Mouse (Mus musculus): ENCODE measurements around the gene Fbxl5. TPM values are rescaled to one million over a fixed set of nuclear protein-coding genes. Genes with fewer than 3 reads are reported as not detected.
A peak's percentile ranks its signal among the peaks of the same experiment; 100 is the strongest.

Gene Fbxl5
- total RNA-seq, 2 experiments from 2014 or later, result 89.3 to 91.2 TPM

GRCm38 (mm10) chr5:43836590-43836989, 15.2 kb upstream of the Fbxl5 start:
- DNase-seq (ENCODE audit: low spot score in 2 of 2), result no peak

GRCm38 (mm10) chr5:43827366-43827765, 5.9 kb upstream of the Fbxl5 start:
- DNase-seq (ENCODE audit: low spot score in 2 of 2), result no peak

- no peak for DNase-seq (ENCODE audit: low spot score in 2 of 2)
Measured at GRCm38 (mm10) chr5:43826883-43827282, 5.4 kb upstream of the Fbxl5 start.

- no peak for DNase-seq (ENCODE audit: low spot score in 2 of 2)
Measured at GRCm38 (mm10) chr5:43824580-43824979, 3.1 kb upstream of the Fbxl5 start.

GRCm38 (mm10) chr5:43822824-43823223, 1.4 kb upstream of the Fbxl5 start:
- no peak for DNase-seq (ENCODE audit: low spot score in 2 of 2)

GRCm38 (mm10) chr5:43822199-43822598, 761 bp upstream of the Fbxl5 start:
- DNase-seq (ENCODE audit: low spot score in 2 of 2), result no peak

GRCm38 (mm10) chr5:43820785-43821184, 653 bp downstream of the Fbxl5 start:
- no peak for DNase-seq (ENCODE audit: low spot score in 2 of 2)

GRCm38 (mm10) chr5:43818695-43819094, 2.7 kb downstream of the Fbxl5 start, which contains the start of gene Bst1:
Gene Bst1, plus strand, starts transcription at chr5:43818885.
- DNase-seq (ENCODE audit: low spot score in 2 of 2), result no peak

GRCm38 (mm10) chr5:43815769-43816168, 5.7 kb downstream of the Fbxl5 start:
- DNase-seq (ENCODE audit: low spot score in 2 of 2), result no peak

- DNase-seq (ENCODE audit: low spot score in 2 of 2), result peak in 1 of 2 experiments; percentile 21
Measured at GRCm38 (mm10) chr5:43814536-43814935, 6.9 kb downstream of the Fbxl5 start.

- DNase-seq (ENCODE audit: low spot score in 2 of 2), result no peak
Measured at GRCm38 (mm10) chr5:43810427-43811062, 10.9 kb downstream of the Fbxl5 start.

- DNase-seq (ENCODE audit: low spot score in 2 of 2), result peak; percentile 71 to 81
Measured at GRCm38 (mm10) chr5:43807744-43808696, 13.4 kb downstream of the Fbxl5 start.

GRCm38 (mm10) chr5:43806914-43807313, 14.5 kb downstream of the Fbxl5 start:
- DNase-seq (ENCODE audit: low spot score in 2 of 2), result no peak

GRCm38 (mm10) chr5:43806340-43806739, 15.1 kb downstream of the Fbxl5 start:
- DNase-seq (ENCODE audit: low spot score in 2 of 2), result no peak

GRCm38 (mm10) chr5:43805401-43805800, 16.0 kb downstream of the Fbxl5 start:
- no peak for DNase-seq (ENCODE audit: low spot score in 2 of 2)

- no peak for DNase-seq (ENCODE audit: low spot score in 2 of 2)
Measured at GRCm38 (mm10) chr5:43801798-43802197, 19.6 kb downstream of the Fbxl5 start.

GRCm38 (mm10) chr5:43801253-43801652, 20.2 kb downstream of the Fbxl5 start:
- DNase-seq (ENCODE audit: low spot score in 2 of 2), result no peak

GRCm38 (mm10) chr5:43800700-43801099, 20.7 kb downstream of the Fbxl5 start:
- DNase-seq (ENCODE audit: low spot score in 2 of 2), result no peak

GRCm38 (mm10) chr5:43799530-43799929, 21.9 kb downstream of the Fbxl5 start:
- DNase-seq (ENCODE audit: low spot score in 2 of 2), result no peak

GRCm38 (mm10) chr5:43792354-43792753, 29.1 kb downstream of the Fbxl5 start:
- DNase-seq (ENCODE audit: low spot score in 2 of 2), result no peak

- DNase-seq (ENCODE audit: low spot score in 2 of 2), result no peak
Measured at GRCm38 (mm10) chr5:43787976-43788752, 33.3 kb downstream of the Fbxl5 start.
